Mouse (Mus musculus): ENCODE data around the gene Pacrg. TPM values are rescaled to one million over a fixed set of nuclear protein-coding genes. Genes with fewer than 3 reads are reported as not detected.
A peak's percentile ranks its signal among the peaks of the same experiment; 100 is the strongest.

Pacrg gene
- polyA plus RNA-seq, 1 experiment from 2014 or later: 3.1 TPM

DNA sequence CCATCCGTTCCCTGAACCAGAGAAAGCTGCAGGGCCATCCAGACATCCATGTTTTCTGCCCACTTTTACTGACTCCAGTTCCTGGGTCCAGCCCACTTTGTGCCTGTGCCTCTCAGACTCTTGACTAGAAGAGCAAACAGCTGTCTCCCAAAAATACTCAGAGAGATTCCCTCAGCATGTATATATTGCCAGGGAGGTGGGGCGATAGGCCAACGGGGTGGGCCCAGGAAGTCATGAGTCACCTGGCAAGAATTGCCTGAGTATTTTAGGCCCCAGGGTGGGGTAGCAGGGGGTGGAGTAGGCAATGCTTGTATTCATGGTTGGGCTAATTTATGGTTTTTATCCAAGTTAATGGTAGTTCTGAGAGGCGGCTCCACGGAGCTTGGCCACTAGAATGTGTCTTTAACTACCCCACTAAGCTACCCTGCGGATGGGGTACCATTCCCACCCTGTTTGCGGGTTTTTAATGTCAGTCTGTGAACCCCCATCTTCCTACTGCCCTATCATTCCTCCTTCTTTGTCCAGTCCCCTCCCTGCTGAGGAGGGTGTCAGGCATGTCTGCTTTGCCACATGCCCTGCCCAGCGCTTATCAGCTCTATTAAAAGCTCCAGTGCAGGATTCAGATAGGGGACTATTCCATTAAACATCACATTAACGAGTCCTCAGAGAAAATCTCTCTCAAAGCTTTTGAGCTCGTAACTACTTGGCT lies 461.5 kb downstream of the Pacrg start:
- ChIA-PET CTCF (interaction anchor here (1.2 kb wide), 1 partner anchor 10 kb away, joined by 5 read pairs; no protein-coding TSS in a partner anchor), POLR2A (no interaction called here)
- H3K27me3 ChIP-seq: no peaks in the 10 kb centered on the region
- ATAC-seq: peak; percentile 76
- in situ Hi-C loops (cut with MboI; ENCODE audit: low pct_unique_long_range_greater_than_20kb): no loop called here
- DNase-seq (ENCODE audit: low read depth, low spot score): peak; percentile 30
- TF ChIP-seq CTCF (IDR thresholded peaks at IDR 0.05): no peak

DNA sequence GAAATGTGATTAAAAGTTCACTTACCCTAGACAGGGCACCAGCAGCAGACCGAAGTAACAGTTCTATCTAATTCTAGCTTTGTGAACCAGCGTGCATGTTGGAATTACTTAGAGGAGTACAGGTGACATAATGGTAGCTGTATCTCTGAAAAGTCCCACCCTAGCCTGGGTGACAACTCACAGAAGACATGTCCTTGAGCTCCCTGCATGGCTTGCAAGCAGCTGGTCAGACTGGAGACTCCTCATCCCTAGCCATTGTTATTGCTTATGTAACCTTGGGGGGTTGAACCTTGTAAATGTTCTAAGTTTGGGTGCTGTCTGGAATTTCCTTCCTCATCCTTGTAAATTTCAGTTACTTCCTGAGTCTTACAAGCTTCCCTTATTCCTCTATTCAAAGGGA lies 462.5 kb downstream of the Pacrg start:
- DNase-seq (ENCODE audit: low read depth, low spot score) (no peak), ATAC-seq (no peak)
- TF ChIP-seq CTCF (IDR thresholded peaks at IDR 0.05): no peak
- ChIA-PET CTCF (no interaction called here), POLR2A (no interaction called here)
- in situ Hi-C loops (cut with MboI; ENCODE audit: low pct_unique_long_range_greater_than_20kb): no loop called here
- H3K27me3 ChIP-seq: no peaks in the 10 kb centered on the region

DNA sequence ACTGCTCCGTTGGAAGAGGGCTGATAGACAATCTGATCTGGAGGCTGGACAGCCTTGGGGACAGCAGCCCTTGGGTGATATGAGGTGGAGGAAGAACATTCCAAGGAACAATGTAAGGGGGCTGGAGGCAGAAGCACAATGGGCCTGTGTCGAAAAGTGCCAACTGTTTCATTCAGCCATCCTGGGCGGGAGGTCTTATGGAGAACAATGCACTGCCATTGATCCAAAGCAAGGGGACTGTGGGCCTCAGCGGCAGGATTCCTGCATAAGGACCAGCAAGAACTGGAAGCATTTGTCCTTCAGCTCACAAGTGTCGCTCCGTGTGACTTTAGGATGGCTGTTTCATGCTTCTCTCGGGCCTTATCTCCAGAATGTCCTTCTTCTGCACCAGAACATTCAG lies 465.8 kb downstream of the Pacrg start:
- ATAC-seq (no peak), DNase-seq (ENCODE audit: low read depth, low spot score) (no peak)
- ChIA-PET CTCF (no interaction called here), POLR2A (no interaction called here)
- TF ChIP-seq CTCF (IDR thresholded peaks at IDR 0.05): no peak
- in situ Hi-C loops (cut with MboI; ENCODE audit: low pct_unique_long_range_greater_than_20kb): no loop called here
- no peaks in the 10 kb centered on the region for H3K27me3 ChIP-seq

DNA sequence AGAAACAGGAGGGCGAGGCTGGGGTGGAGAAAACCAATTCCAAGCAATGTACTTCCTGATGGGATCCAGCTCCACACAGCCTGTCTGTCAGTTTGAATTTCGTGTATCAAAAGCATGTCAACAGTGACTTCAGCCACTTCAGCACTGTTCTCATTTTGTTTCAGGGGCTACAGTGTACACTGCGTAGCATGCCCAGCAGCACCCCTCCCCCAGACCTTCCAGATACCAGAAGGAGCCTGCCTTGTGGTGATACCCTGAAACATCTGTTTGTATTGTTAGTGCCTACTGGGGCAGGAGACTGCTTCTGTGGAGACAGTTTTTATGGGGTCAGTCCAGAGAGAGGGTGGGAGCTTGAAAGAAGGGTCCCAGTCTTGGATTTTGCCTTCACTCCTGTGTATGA lies 466.4 kb downstream of the Pacrg start:
- DNase-seq (ENCODE audit: low read depth, low spot score): no peak
- in situ Hi-C loops (cut with MboI; ENCODE audit: low pct_unique_long_range_greater_than_20kb): no loop called here
- no peak for ATAC-seq
- TF ChIP-seq CTCF (IDR thresholded peaks at IDR 0.05): no peak
- ChIA-PET CTCF (no interaction called here), POLR2A (no interaction called here)
- no peaks in the 10 kb centered on the region for H3K27me3 ChIP-seq

DNA sequence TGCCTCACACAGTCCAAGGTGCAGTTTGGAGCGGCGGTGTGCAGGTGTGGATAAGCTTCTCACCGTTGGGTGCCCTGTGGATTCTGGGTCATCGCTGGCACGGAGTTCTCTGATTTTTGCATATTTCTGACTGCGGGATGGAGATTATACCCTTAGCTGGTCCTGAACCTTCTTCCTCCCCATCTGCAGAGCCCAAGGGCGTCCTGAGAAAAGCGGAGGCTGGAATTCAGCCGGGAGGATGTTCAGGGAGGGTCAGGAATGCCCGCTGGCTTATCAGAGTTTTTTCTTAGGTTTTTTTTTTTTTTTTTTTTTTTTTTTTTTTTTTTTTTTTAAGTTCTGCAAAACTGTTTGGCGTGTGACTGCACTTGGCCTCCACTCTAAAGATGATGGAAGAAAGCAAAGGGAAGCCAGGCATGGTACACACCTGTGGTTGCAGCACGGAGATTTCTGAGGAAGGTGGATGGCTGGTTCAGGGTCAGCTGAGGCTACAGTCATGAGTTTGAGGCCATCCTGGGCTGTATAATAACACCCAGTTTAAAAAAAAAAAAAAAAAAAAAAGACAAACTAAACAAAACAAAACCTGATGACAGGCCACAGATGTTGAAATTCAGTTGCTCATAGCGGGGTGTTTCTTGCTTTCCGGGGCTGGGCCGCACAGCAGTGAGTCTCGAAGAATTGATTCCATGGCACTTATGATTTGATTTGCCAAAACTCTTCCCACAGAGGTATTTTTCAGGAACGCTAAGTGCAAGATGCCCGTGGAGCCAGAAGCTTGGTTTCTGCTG lies 467.9 kb downstream of the Pacrg start:
- DNase-seq (ENCODE audit: low read depth, low spot score) (no peak), ATAC-seq (no peak)
- no peaks in the 10 kb centered on the region for H3K27me3 ChIP-seq
- in situ Hi-C loops (cut with MboI; ENCODE audit: low pct_unique_long_range_greater_than_20kb): no loop called here
- ChIA-PET CTCF (no interaction called here), POLR2A (no interaction called here)
- TF ChIP-seq CTCF (IDR thresholded peaks at IDR 0.05): no peak

DNA sequence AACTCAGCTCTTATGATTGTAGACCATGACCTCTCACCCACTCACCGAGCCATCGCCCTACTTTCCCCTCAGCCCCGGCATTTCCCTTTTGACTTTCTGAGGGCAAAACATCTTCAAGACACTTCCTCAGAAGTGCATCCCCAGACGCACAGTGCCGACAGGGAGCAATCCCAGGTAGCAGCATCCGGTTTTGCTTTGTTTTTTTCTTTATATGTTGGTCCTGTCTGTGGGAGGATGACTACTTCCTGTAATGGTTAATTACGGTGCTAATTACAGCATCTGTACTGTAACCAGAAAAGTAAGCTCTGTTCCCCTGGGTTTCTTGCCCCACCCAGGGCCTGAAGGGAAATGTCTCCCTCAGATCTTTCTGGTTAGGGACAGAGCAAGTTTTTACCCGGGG lies 468.6 kb downstream of the Pacrg start:
- POLR2A ChIA-PET: interaction anchor here (0.6 to 0.7 kb wide), 3 partner anchors 11 to 21 kb away, joined by 3 to 4 read pairs (median 3); no protein-coding TSS in a partner anchor
- TF ChIP-seq CTCF (IDR thresholded peaks at IDR 0.05): no peak
- in situ Hi-C loops (cut with MboI; ENCODE audit: low pct_unique_long_range_greater_than_20kb): no loop called here
- CTCF ChIA-PET: no interaction called here
- ATAC-seq (no peak), DNase-seq (ENCODE audit: low read depth, low spot score) (no peak)
- no peaks in the 10 kb centered on the region for H3K27me3 ChIP-seq

DNA sequence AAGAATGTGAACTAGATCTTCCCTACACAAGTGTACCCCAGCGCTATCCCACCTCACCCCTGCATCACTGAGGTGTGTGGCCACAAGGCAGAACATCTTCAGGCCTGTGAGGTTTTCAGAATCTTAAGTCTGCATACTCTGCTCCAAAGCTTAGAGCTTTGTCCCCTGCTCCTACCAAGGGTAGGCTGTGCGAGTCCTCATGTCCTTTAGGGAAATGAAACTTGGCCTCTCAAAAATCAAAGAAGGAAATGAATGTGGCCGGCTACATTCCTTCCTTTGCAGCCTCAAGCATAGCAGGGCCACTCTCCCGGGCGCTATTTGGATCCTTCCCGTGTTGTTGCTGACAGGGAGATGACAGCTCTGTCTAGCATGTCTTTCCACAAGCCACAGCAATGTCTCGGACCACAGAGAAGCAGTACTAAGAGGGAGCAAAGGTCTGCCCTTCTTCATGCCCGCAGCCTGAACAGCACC lies 469.4 kb downstream of the Pacrg start:
- no peak for TF ChIP-seq CTCF (IDR thresholded peaks at IDR 0.05)
- ChIA-PET POLR2A (interaction anchor here (0.7 kb wide), 1 partner anchor 10 kb away, joined by 3 read pairs; no protein-coding TSS in a partner anchor), CTCF (no interaction called here)
- in situ Hi-C loops (cut with MboI; ENCODE audit: low pct_unique_long_range_greater_than_20kb): no loop called here
- no peak for ATAC-seq
- no peaks in the 10 kb centered on the region for H3K27me3 ChIP-seq
- DNase-seq (ENCODE audit: low read depth, low spot score): no peak

DNA sequence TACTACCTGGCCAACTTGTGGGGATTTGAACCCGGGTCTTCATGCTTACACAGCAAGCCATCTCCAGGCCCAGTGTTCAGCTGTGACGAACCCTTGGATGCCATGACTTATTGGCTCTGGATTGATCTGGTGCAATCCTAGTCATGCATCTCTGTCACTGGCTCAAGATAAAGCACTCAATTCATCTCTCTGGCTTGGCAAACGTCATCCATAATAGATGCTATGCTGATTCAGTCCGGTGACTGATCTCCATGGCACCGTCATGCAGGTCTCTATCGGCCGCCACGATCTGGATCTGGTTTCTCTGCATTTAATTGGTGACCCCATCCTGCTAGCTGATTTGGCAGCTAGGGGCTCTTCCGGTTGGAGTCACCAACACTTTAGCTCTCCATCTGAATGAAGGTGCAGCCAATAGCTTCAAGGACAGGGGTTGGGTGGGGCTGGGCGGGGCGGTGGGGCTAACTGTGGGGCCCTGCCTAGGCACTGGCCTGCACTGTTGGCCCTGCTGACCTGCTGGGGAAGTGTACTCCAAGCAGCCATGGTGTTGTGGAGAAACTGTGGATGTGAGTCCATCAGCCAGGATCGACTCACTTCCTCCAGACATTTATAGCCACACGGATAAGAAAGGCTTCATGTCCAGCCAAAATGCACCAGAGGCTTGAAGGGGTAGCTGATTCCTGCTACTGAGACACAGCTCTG lies 470.0 kb downstream of the Pacrg start:
- ChIA-PET POLR2A (no interaction called here), CTCF (no interaction called here)
- TF ChIP-seq CTCF (IDR thresholded peaks at IDR 0.05): no peak
- no peaks in the 10 kb centered on the region for H3K27me3 ChIP-seq
- ATAC-seq: no peak
- no peak for DNase-seq (ENCODE audit: low read depth, low spot score)
- in situ Hi-C loops (cut with MboI; ENCODE audit: low pct_unique_long_range_greater_than_20kb): no loop called here

DNA sequence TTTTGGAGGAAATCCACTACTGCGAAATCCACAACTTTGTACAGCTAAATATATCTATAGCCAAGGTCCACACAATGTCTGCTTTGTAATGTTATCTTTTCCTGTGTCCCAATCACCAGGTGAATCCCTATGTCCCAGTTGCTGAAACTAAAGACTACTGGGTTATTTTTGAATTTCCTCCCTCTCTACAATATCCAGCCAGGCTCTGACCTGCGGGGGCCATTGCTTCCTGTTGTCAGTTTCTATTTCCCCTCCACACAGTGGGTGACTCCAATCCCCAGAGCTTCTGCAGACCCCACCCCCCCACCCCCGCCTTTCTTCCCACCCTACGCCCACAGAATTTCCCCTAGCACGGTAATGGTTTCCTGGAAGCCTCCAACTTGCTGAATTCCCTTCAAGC lies 473.1 kb downstream of the Pacrg start:
- POLR2A ChIA-PET: no interaction called here
- CTCF ChIA-PET: no interaction called here
- H3K27me3 ChIP-seq: no peaks in the 10 kb centered on the region
- no peak for ATAC-seq
- in situ Hi-C loops (cut with MboI; ENCODE audit: low pct_unique_long_range_greater_than_20kb): no loop called here
- no peak for TF ChIP-seq CTCF (IDR thresholded peaks at IDR 0.05)
- no peak for DNase-seq (ENCODE audit: low read depth, low spot score)

DNA sequence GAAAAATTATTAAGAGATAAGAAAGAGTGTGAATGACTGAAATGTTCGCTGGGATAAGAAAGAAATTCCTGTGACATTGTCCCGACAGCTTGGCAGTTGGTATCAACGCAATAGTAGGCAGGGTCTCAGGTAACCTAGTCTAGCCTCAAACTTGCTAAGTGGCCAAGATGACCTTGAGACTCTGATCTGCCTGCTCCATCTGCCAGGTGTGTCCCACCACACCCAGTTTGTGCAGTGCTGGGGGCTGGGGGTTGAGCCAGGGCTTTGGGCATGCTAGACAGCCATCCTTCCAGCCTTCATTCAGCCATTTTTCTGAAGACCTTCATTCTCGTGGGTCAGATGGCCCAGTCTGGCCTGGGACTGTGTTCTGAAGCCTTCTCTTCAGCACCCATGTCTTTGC lies 473.5 kb downstream of the Pacrg start:
- ATAC-seq (no peak), DNase-seq (ENCODE audit: low read depth, low spot score) (no peak)
- in situ Hi-C loops (cut with MboI; ENCODE audit: low pct_unique_long_range_greater_than_20kb): no loop called here
- CTCF ChIA-PET: no interaction called here
- POLR2A ChIA-PET: no interaction called here
- no peaks in the 10 kb centered on the region for H3K27me3 ChIP-seq
- TF ChIP-seq CTCF (IDR thresholded peaks at IDR 0.05): no peak
